Mouse (Mus musculus) forelimb bud, embryonic 11.5 days (tissue): ENCODE measurements around the gene Sfrp4.

Experiments used
- DNase-seq: peaks from one replicate; pipeline ENCODE4 v3.0.0-alpha.2; 2012; ENCODE audit warnings: low read depth, low spot score

Sfrp4 gene

GRCm38 (mm10) chr13:19630768-19631709, 8.1 kb downstream of the Sfrp4 start:
- no peak for DNase-seq

DNA sequence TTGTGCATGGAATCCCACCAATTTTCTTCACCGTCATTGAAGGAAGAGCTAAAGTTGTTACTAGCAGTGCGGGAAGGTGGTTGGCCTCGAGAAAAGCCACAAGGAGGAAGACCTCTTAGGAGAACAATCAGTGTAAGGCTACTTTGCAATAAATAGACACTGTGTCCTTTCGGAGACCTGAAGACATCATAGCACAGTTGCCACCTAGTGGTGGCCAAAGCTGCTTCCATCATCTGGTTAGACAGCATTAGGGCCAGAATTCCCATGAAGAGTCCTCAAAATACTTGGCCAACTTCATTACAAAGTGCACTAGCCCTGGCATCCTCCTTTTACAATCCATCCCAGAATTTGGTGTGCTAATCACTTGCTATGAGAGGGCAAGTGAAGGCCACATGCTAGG, 13.2 kb downstream of the Sfrp4 start:
- DNase-seq: no peak

GRCm38 (mm10) chr13:19640203-19640851, 17.4 kb downstream of the Sfrp4 start:
- no peak for DNase-seq

- DNase-seq: no peak
These were observed 20.6 kb downstream of the Sfrp4 start for GRCm38 (mm10) chr13:19643519-19643918.

GRCm38 (mm10) chr13:19644225-19644624, 21.3 kb downstream of the Sfrp4 start:
- no peak for DNase-seq

GRCm38 (mm10) chr13:19649824-19650223, 26.9 kb downstream of the Sfrp4 start:
- DNase-seq: no peak

DNA sequence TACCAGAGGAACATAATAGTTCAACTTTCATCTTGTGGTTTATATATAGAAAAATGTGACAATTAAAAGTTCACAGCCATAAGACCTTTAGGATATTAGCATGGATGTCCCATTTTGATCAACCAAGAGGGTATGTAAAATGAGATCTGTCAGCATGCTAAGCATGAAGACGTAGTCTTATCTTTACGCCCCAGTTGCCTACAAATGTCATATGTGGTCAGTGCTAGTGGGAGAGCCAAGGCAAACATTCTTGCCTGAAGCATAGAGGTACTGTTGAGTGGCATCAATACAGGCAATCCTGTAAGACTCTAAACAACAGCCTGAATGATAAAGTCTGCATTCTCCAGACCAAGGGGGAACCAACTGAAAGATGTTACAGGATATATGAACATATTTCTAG, 29.5 kb downstream of the Sfrp4 start:
- DNase-seq: no peak

GRCm38 (mm10) chr13:19668355-19669140, 45.6 kb downstream of the Sfrp4 start:
- no peak for DNase-seq

GRCm38 (mm10) chr13:19674025-19674424, 51.1 kb downstream of the Sfrp4 start:
- DNase-seq: no peak

- no peak for DNase-seq
These were observed 51.7 kb downstream of the Sfrp4 start for GRCm38 (mm10) chr13:19674601-19675000.
